Mouse (Mus musculus) stomach, embryonic 16.5 days (tissue): ENCODE results near the gene Edem1. TPM values are rescaled to one million over a fixed set of nuclear protein-coding genes. Genes with fewer than 3 reads are reported as not detected.

Experiments used
- ATAC-seq: fragments of 200-750 bp; cut with Nextera tagmentation; 2 replicates; pipeline ENCODE4 v1.8.0; 2017; ENCODE audit warnings: moderate number of reproducible peaks, moderate TSS enrichment; ENCODE audit not compliant: insufficient read depth, low FRiP score
- H3K27ac ChIP-seq: fragments of 300-500 bp; sonication (generic); 2 replicates; pipeline ENCODE4 v1.5.1; 2014; ENCODE audit warnings: low read length
- H3K27me3 ChIP-seq: fragments of 300-500 bp; sonication (generic); 2 replicates; pipeline ENCODE4 v1.6.1; 2014; ENCODE audit warnings: low read length, control low read depth, mixed read lengths; ENCODE audit not compliant: control insufficient read depth, insufficient read depth
- H3K36me3 ChIP-seq: fragments of 300-500 bp; sonication (generic); 2 replicates; pipeline ENCODE4 v1.6.1; 2014; ENCODE audit warnings: low read length; ENCODE audit not compliant: control insufficient read depth, insufficient read depth
- H3K4me1 ChIP-seq: fragments of 300-500 bp; sonication (generic); 2 replicates; pipeline ENCODE4 v1.6.1; 2014; ENCODE audit warnings: low read length, control low read depth, mixed read lengths; ENCODE audit not compliant: control insufficient read depth, insufficient read depth
- H3K4me2 ChIP-seq: fragments of 300-500 bp; sonication (generic); 2 replicates; pipeline ENCODE4 v1.6.1; 2014; ENCODE audit warnings: low read depth, low read length, mixed read lengths
- H3K4me3 ChIP-seq: fragments of 300-500 bp; sonication (generic); replicated peaks from 2 replicates; pipeline ENCODE4 v1.5.1; 2014; ENCODE audit warnings: mild to moderate bottlenecking, low read length
- H3K9ac ChIP-seq: fragments of 300-500 bp; sonication (generic); 2 replicates; pipeline ENCODE4 v1.6.1; 2014; ENCODE audit warnings: low read length
- H3K9me3 ChIP-seq: fragments of 300-500 bp; sonication (generic); replicated peaks from 2 replicates; pipeline ENCODE4 v1.6.1; 2016; ENCODE audit warnings: low read length, control low read depth; ENCODE audit not compliant: control insufficient read depth
- WGBS: fragments of 180-500 bp; shearing (Covaris S2); extraction: QIAGEN DNeasy Blood & Tissue Kit; methylation state at CpG from one replicate; pipeline ENCODE4 v1.1.7; 2014; 5-methylcytosine and 5-hydroxymethylcytosine counted together
- polyA plus RNA-seq: library from polyadenylated mRNA; unstranded; fragments of >200 nt; fragmentation: Nextera tagmentation; extraction: Ambion mirVana; gene quantifications from 2 replicates; pipeline ENCODE4 v1.2.1, GENCODE M21; 2015

Gene Edem1
- polyA plus RNA-seq, 1 experiment from 2014 or later, result 49.0 TPM

DNA sequence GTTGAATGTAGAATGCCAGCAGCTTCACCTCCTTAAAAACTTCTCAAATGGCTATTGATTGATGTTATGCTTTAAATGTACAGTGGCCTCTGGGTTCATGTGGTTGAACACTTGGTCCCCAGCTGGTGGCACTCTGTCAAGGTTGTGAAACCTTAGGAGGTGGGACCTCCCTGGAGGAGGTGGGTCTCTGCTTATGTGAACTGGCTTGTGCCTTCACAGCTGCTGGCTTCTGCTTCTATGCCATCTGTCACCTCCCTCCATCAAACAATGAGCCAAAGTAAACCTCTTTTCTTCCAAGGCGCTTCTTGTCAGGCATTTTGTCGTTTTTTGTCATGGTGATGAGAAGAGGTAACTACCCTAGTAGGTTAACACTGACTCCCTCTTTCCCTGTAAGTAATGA is 31.7 kb upstream of the Edem1 start:
- H3K4me1 ChIP-seq, result peaks cover 5% of the 10 kb centered on the region
- no peak overlapping the region for H3K4me2 ChIP-seq
- H3K4me3 ChIP-seq, result no peak overlapping the region
- H3K27me3 ChIP-seq, result no peaks in the 10 kb centered on the region
- no peak for ATAC-seq
- no peaks in the 10 kb centered on the region for H3K9me3 ChIP-seq
- no peak overlapping the region for H3K9ac ChIP-seq
- no peaks in the 10 kb centered on the region for H3K36me3 ChIP-seq
- WGBS, result 34% methylated on average over 2 of the region's 2 CpGs
- no peak overlapping the region for H3K27ac ChIP-seq

DNA sequence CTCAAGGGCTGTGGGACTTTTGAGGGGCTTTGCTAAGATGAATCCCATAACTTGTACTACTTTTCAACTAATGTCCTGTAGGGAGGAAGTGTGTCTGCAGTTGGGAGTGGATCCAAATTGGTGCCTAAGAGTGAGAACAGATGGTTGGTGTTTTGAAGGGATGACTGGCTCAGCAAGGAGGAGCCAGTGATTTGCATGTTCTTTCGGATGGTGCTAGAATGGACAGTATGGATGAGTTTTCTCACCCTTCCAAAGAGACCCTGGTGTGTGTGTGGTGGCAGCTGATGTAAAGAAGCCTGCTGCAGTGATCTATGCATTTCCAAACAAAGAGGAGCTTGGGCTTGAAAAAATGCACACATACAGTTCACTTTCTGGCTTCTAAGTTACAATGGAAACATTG is 23.2 kb upstream of the Edem1 start:
- no peak for ATAC-seq
- no peak overlapping the region for H3K4me3 ChIP-seq
- no peaks in the 10 kb centered on the region for H3K36me3 ChIP-seq
- no peaks in the 10 kb centered on the region for H3K9me3 ChIP-seq
- H3K4me2 ChIP-seq, result no peak overlapping the region
- 24% methylated on average over 1 of the region's 1 CpGs for WGBS
- H3K27ac ChIP-seq, result no peak overlapping the region
- H3K27me3 ChIP-seq, result no peaks in the 10 kb centered on the region
- H3K4me1 ChIP-seq, result peaks cover 9% of the 10 kb centered on the region; the same call in 1 of the 2 replicates
- H3K9ac ChIP-seq, result no peak overlapping the region

DNA sequence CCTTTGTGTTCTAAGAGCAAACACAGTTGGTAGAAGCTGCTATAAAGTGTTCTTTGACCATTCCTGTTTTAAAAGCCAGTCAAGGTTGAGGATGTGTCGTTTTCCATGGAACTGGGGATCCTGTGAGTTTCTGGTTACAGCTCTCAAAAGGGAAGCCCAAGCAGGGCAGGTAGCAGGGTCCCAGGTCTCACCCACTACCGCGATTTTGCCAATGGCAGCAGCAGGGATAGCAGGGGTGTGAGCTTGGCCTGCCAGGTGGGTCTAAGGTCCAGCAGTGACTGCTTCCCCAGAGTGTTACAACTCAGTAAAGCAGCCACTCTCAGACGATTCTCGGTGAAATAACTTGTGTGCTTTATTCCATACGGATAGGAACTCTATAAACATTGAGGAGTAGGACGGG is 22.6 kb upstream of the Edem1 start:
- ATAC-seq, result no peak
- H3K9me3 ChIP-seq, result no peaks in the 10 kb centered on the region
- WGBS, result 69% methylated on average over 7 of the region's 7 CpGs
- H3K9ac ChIP-seq, result no peak overlapping the region
- no peak overlapping the region for H3K4me2 ChIP-seq
- H3K4me3 ChIP-seq, result no peak overlapping the region
- H3K36me3 ChIP-seq, result no peaks in the 10 kb centered on the region
- H3K27me3 ChIP-seq, result no peaks in the 10 kb centered on the region
- no peak overlapping the region for H3K27ac ChIP-seq
- peaks cover 9% of the 10 kb centered on the region; the same call in 1 of the 2 replicates for H3K4me1 ChIP-seq

DNA sequence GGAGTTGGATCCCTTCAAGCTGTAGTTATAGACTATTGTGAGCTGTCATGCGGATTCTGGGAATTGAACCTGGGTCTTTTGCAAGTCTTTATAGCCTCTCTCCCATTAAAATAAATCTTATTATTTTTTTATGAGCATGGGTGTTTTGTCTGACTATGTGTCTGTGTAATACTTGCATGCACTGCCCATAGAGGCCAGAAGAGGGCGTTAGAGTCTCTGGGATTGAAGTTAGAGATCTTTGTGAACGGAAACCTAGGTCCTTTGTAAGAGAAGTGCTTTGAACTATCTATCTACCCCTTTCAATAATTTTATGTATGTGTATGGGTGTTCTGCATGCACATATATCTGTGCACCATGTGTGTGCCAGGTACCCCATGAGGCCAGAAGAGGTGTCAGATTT is 21.0 kb upstream of the Edem1 start:
- H3K4me3 ChIP-seq, result no peak overlapping the region
- no peak for ATAC-seq
- peaks cover 9% of the 10 kb centered on the region; the same call in 1 of the 2 replicates for H3K4me1 ChIP-seq
- H3K9me3 ChIP-seq, result no peaks in the 10 kb centered on the region
- WGBS, result 74% methylated on average over 3 of the region's 3 CpGs
- H3K27ac ChIP-seq, result no peak overlapping the region
- H3K4me2 ChIP-seq, result no peak overlapping the region
- no peaks in the 10 kb centered on the region for H3K27me3 ChIP-seq
- no peaks in the 10 kb centered on the region for H3K36me3 ChIP-seq
- H3K9ac ChIP-seq, result no peak overlapping the region

DNA sequence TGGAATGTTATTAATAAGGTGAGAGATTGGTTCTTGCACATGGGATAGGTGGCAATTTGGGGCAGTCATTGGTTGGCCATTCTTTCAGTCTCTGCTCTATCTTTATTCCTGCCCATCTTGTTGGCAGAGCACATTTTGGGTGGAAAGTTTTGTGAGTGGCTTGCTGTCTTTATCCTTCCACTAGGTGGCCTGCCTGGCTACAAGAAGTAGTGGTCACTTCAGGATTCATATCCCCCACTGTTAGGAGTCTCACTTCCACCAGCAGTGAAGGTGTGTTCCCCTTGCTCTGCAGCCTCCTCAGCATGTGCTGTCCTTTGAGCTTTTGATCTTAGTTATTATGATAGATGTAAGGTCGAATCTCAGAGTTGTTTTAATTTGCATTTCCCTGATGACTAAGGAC is 19.7 kb upstream of the Edem1 start:
- Histone ChIP-seq H3K27me3 (no peaks in the 10 kb centered on the region), H3K4me2 (no peak overlapping the region), H3K9me3 (no peaks in the 10 kb centered on the region), H3K27ac (no peak overlapping the region), H3K4me1 (peaks cover 9% of the 10 kb centered on the region; the same call in 1 of the 2 replicates), H3K36me3 (no peaks in the 10 kb centered on the region), H3K9ac (no peak overlapping the region), H3K4me3 (no peak overlapping the region)
- no peak for ATAC-seq
- 80% methylated on average over 1 of the region's 1 CpGs for WGBS

DNA sequence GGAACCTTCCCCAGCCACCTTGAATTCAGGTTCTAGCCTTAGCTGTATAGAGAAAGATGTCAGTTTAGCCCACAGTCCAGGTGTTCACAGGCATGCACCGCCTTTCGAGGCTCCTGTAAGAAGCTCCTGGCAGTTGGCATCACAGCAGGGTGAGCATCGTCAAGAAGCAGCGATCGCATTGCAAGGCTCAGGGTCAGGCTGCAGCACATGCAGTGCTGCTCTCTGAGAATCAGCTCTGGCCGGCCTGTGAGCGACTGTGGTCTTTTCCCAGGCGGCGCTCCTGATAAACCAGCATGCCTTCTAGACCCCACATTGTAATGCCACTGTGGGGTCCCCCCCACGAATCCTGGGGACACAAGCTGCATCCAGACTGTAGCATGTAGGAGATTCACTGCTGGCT is 18.2 kb upstream of the Edem1 start:
- H3K9me3 ChIP-seq, result no peaks in the 10 kb centered on the region
- H3K4me3 ChIP-seq, result no peak overlapping the region
- no peaks in the 10 kb centered on the region for H3K36me3 ChIP-seq
- no peak overlapping the region for H3K27ac ChIP-seq
- no peak overlapping the region for H3K4me2 ChIP-seq
- 74% methylated on average over 10 of the region's 10 CpGs for WGBS
- H3K9ac ChIP-seq, result no peak overlapping the region
- no peaks in the 10 kb centered on the region for H3K27me3 ChIP-seq
- ATAC-seq, result no peak
- H3K4me1 ChIP-seq, result 0 out of 2 replicates have a peak, but pooled peaks cover 1% of the 10 kb centered on the region

DNA sequence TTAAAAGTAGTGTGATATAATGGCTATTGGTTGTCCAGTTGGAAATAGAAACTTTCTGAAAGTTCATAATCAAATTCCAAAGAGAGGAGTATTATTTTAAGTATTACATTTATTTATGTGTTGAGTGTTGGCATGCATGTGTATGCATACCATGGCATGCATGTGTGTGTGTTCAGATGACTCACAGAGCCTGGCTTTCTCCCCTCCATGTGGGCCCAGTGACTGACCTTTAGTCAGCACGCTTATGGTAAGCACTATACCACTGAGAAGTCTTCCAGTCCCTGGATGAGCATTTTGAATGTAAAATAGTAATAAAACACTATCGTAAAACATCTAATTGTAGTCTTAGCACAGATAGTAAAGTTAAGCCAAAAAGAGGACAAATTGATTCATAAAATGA is 16.3 kb upstream of the Edem1 start:
- 81% methylated on average over 2 of the region's 2 CpGs for WGBS
- Histone ChIP-seq H3K4me1 (no peaks in the 10 kb centered on the region), H3K4me3 (no peak overlapping the region), H3K27ac (no peak overlapping the region), H3K27me3 (no peaks in the 10 kb centered on the region), H3K9me3 (no peaks in the 10 kb centered on the region), H3K4me2 (no peak overlapping the region), H3K36me3 (no peaks in the 10 kb centered on the region), H3K9ac (no peak overlapping the region)
- no peak for ATAC-seq

DNA sequence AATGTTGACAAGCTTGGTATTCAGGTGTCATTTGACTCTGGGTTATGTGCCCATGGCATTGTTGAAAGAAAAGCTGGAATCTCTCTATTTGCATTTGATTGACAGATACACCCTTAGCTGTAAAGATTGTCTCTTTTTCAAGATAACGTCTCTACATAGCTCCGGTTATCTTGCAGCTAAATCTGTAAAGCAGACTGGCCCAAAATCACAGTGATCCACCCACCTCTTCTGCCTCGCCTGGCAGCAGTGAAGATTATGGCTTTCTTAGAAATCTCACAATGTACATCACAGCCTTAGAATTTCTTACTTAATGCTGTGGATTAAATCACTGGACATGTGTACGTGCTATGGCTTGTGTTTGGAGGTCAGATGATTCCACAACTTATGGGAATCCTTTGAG is 10.9 kb upstream of the Edem1 start:
- H3K9ac ChIP-seq, result no peak overlapping the region
- WGBS, result 78% methylated on average over 4 of the region's 4 CpGs
- H3K27me3 ChIP-seq, result no peaks in the 10 kb centered on the region
- H3K36me3 ChIP-seq, result peaks cover 7% of the 10 kb centered on the region; the same call in 1 of the 2 replicates
- H3K4me3 ChIP-seq, result no peak overlapping the region
- no peak overlapping the region for H3K27ac ChIP-seq
- H3K9me3 ChIP-seq, result no peaks in the 10 kb centered on the region
- H3K4me1 ChIP-seq, result no peaks in the 10 kb centered on the region
- H3K4me2 ChIP-seq, result no peak overlapping the region
- ATAC-seq, result no peak

DNA sequence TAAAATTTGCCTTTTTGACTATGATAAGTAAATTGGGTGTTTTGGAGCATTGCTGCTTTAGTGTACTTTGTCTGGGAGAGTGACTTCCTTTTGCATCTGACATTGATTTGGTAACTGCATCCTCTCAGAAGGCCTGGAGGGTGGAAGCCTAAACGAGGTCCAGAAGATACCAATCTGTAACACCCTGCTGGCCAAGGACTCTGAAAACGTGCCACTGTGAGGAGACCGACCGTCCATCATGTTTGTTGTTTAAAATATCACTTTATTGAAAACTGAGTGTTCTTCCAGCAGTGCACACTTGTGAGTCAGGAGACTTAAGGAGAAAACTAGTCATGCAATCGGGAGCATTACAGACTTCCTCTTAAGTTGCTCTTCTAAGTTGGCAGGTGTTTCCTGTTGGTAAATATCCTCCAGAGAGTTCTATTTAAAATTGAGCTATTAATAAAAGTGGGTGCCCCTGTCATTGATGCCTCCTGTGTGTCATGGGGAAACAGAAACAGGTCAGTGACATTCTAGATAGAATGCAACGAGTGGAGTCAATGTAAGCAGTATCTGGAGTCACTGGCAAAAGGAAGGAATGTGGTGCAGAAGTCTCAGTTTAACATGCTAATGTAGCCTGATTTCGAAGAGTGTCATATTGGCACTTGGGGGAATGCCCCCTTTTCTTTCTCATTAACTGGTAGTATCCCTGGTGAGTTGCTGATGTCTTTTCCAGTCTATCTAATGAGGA is 3.5 kb upstream of the Edem1 start:
- no peak overlapping the region for H3K4me2 ChIP-seq
- WGBS, result 66% methylated on average over 7 of the region's 7 CpGs
- H3K27ac ChIP-seq, result no peak overlapping the region
- no peaks in the 10 kb centered on the region for H3K27me3 ChIP-seq
- H3K9me3 ChIP-seq, result no peaks in the 10 kb centered on the region
- no peak overlapping the region for H3K9ac ChIP-seq
- H3K4me3 ChIP-seq, result no peak overlapping the region
- ATAC-seq, result no peak
- H3K4me1 ChIP-seq, result peaks cover 14% of the 10 kb centered on the region
- peaks cover 7% of the 10 kb centered on the region; the same call in 1 of the 2 replicates for H3K36me3 ChIP-seq
